8 mouse cellular contexts compared by ENCODE assay signal in the genomic region with DNA sequence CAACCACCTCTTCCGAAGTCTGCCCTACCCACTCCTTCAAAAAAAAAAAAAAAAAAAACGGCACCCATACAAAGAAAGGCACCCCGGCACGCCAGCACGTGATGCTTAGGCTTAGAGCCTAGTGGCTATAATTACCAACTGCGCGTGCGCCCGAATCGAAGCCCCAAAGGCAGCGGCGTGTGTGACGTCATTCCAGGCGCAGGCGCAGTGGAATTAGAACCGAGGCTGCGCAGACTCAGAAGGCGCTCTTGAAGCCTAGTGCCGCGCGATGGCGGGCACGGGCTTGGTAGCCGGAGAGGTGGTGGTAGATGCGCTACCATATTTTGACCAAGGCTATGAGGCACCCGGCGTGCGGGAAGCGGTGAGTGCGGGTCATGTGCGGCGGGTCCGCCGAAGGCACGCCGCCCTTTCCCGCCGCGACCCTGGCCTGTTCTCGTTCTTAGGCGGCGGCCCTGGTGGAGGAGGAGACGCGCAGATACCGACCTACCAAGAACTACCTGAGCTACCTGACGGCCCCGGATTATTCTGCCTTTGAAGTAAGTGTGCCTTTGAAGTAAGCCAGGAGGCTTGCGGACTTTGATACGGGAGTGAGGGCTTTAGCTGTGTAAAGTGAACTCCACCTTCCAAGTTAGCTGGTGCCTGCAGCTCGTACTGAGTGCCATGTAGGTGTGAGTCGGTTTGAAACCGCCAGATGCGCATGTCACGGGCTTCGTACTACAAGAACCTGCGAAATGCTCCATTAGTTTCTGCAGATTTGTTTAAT. TPM values are rescaled to one million over a fixed set of nuclear protein-coding genes. Genes with fewer than 3 reads are reported as not detected.
DNase-seq lines count a peak whose midpoint lies in the region; ATAC-seq lines count a peak whose summit lies in the region.

A gene (plus strand): TSS at position 151 of the 763 bp plus-strand sequence.

- no peaks in the 10 kb centered on the region for H3K9me3 ChIP-seq in hindbrain, embryonic 16.5 days (ENCODE audit: control insufficient read depth, low read length)

- H3K79me2 ChIP-seq in macrophage (ENCODE audit: inconsistent target): peaks cover 32% of the 10 kb centered on the region

- peak within 1 kb of the TSS; percentile 88 for H3K9ac ChIP-seq in hindbrain, embryonic 16.5 days (ENCODE audit: low read depth, low read length)

- H3K27me3 ChIP-seq in hindbrain, embryonic 16.5 days (replicated peaks; ENCODE audit: control insufficient read depth, insufficient read depth, low read length): no peaks in the 10 kb centered on the region

- H3K4me3 ChIP-seq in hindbrain, embryonic 16.5 days (ENCODE audit: low read length): peak within 1 kb of the TSS; percentile 81
- H3K4me3 ChIP-seq in macrophage (ENCODE audit: inconsistent target): peak within 1 kb of the TSS; percentile 96

- peak; percentile 98 for DNase-seq in T-cell, adult 2 months (ENCODE audit: low spot score)
- peak; percentile 99 for DNase-seq in cerebellum, postnatal 36 days
- peak; percentile 98 for DNase-seq in gastrocnemius, adult 18-20 months (ENCODE audit: low spot score)
- DNase-seq in left cerebral cortex, adult 18-20 months (ENCODE audit: low spot score in 2 of 2): peak; percentile 100
- DNase-seq in right cerebral cortex, adult 18-20 months: peak; percentile 99
- DNase-seq in urinary bladder, postnatal 10 days (ENCODE audit: low spot score): peak; percentile 95

- peaks cover 12% of the 10 kb centered on the region for H3K4me1 ChIP-seq in hindbrain, embryonic 16.5 days (ENCODE audit: control insufficient read depth, insufficient read depth, low read depth, low read length)

- peak within 1 kb of the TSS; percentile 87 for H3K4me2 ChIP-seq in hindbrain, embryonic 16.5 days (ENCODE audit: low read length)

- peak within 1 kb of the TSS; percentile 87 for H3K27ac ChIP-seq in hindbrain, embryonic 16.5 days (ENCODE audit: low read depth, low read length)
- H3K27ac ChIP-seq in macrophage: peak within 1 kb of the TSS; percentile 59

- WGBS in hindbrain, embryonic 16.5 days: under 1% methylated on average over 49 of the region's 56 CpGs
- WGBS in macrophage (ENCODE audit: missing documents): 1% methylated on average over 50 of the region's 56 CpGs

- H3K36me3 ChIP-seq in hindbrain, embryonic 16.5 days (ENCODE audit: control insufficient read depth, insufficient read depth, low read length): peaks cover 18% of the 10 kb centered on the region
- H3K36me3 ChIP-seq in macrophage (ENCODE audit: inconsistent target): peaks cover 30% of the 10 kb centered on the region

- ATAC-seq in hindbrain, embryonic 16.5 days: peak; percentile 98

RNA-seq across cellular contexts. Expression of the gene that starts here (rescaled TPM):
- total RNA-seq in gastrocnemius, adult 18-20 months (2021): 10 to 100 TPM; 43.4 to 46.9 TPM
- polyA plus RNA-seq in hindbrain, embryonic 16.5 days (2015; fragmentation: Nextera tagmentation; extraction: Ambion mirVana): 200 and 203 TPM in 2 replicates
- total RNA-seq in left cerebral cortex, adult 18-20 months (2021): 10 to 100 TPM; 64.8 to 68.3 TPM
- total RNA-seq in macrophage (2018; cell fraction: chromatin; rRNA removed): 10 to 100 TPM; 12.3 to 63.5 (median 26.3) TPM
- total RNA-seq in macrophage (2018; cell fraction: cytosol; rRNA removed): 10 to 100 TPM; 27.8 to 71.7 (median 42.0) TPM
- 10 to 100 TPM; 14.1 to 58.1 (median 22.3) TPM for total RNA-seq in macrophage (2018; cell fraction: nucleus; rRNA removed)
- 53.1 to 78.6 TPM (median 54.7 TPM) in 3 replicates for polyA plus RNA-seq in macrophage (2018)

Comparison
In these comparisons a context has a peak if more than half of its experiments do, and no peak if none do; other contexts are left out.
1. Peak in every context shown above with its lines: DNase-seq, ATAC-seq, H3K4me3 ChIP-seq and H3K27ac ChIP-seq.